Mouse (Mus musculus) frontal cortex, postnatal 36 days (tissue): ENCODE measurements around the gene Tas2r144.

Source experiments
- DNase-seq, 2 experiments: peaks; one replicate each; pipeline ENCODE4 v3.0.0; 2022; ENCODE audit warnings: low spot score in 2 of 2

Tas2r144 gene

GRCm38 (mm10) chr6:42264626-42265312, 49.6 kb downstream of the Tas2r144 start, which contains the start of gene Casp2:
TSS of gene Casp2 (plus strand) at chr6:42264985.
- DNase-seq = peak; percentile 98
